Mouse (Mus musculus) ES-E14 (cell line): ENCODE measurements around the gene Gjc2.

ENCODE experiments used
- CHD2 ChIP-seq: IDR thresholded peaks from 2 replicates; pipeline ENCODE4 v1.6.1; 2014; ENCODE audit warnings: mild to moderate bottlenecking, low read depth, low read length, inconsistent platforms
- HCFC1 ChIP-seq: IDR thresholded peaks from 2 replicates; pipeline ENCODE4 v1.6.1; 2012; ENCODE audit warnings: low read length, inconsistent platforms, borderline replicate concordance; ENCODE audit not compliant: insufficient read depth
- MAFK ChIP-seq: IDR thresholded peaks from 2 replicates; pipeline ENCODE4 v1.6.1; 2014; ENCODE audit warnings: mild to moderate bottlenecking, low read depth, low read length, inconsistent platforms; ENCODE audit not compliant: insufficient read depth
- ZC3H11A ChIP-seq: IDR thresholded peaks from 2 replicates; pipeline ENCODE4 v1.6.1; 2012; ENCODE audit warnings: low read depth, mild to moderate bottlenecking, inconsistent platforms, low read length, borderline replicate concordance
- ZNF384 ChIP-seq: IDR thresholded peaks from 2 replicates; pipeline ENCODE4 v1.6.1; 2012; ENCODE audit warnings: low read depth, low read length, inconsistent platforms

DNA sequence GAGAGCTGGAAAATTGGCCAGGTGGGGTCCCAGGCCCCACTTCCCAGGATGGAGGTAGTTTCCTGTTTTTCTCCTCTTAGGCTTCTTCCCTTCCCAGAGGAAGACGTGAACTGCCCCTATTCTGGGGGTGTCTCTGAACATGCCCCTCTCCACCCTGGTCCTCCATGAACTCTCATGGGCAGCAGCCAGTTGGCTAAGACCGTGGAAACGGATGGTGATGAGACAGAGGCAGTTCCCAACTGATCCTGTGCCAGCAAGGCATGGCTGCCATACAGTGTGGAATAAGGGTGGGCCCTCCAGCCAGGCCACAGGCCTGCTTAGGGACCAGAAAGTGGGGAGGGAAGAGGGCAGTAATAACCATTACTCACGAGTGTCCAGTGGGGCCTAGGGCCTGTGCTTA lies 12.5 kb downstream of the Gjc2 start:
- TF ChIP-seq ZC3H11A (no peak), CHD2 (no peak), ZNF384 (no peak), HCFC1 (no peak), MAFK (no peak)
